Comparison of ENCODE assay signal across 9 mouse cellular contexts in genomic region chr8:119670419-119671091, GRCm38 (mm10). TPM values are rescaled to one million over a fixed set of nuclear protein-coding genes. Genes with fewer than 3 reads are reported as not detected.
A peak's percentile ranks its signal among the peaks of the same experiment; 100 is the strongest.
DNase-seq lines count a peak whose midpoint lies in the region; ATAC-seq lines count a peak whose summit lies in the region.
"Had no signal": no experiment of that assay in that cellular context is flagged by ENCODE, and none has a peak within 500 bp of the region (broad histone marks: within the 10 kb centered on the region; RNA-seq: fewer than 3 reads in every experiment).

No protein-coding gene starts in this region.

- peaks cover 35% of the 10 kb centered on the region for H3K4me1 ChIP-seq in heart, embryonic 15.5 days (replicated peaks)
- H3K4me1 ChIP-seq in liver, embryonic 12.5 days = no peaks in the 10 kb centered on the region
- no peaks in the 10 kb centered on the region for H3K4me1 ChIP-seq in hindbrain, embryonic 12.5 days
- H3K4me1 ChIP-seq in forebrain, embryonic 11.5 days (replicated peaks; ENCODE audit: control insufficient read depth, insufficient read depth, low read length) = 0 out of 2 replicates have a peak, but pooled peaks cover 3% of the 10 kb centered on the region

- peak overlapping the region; percentile 90 for H3K27ac ChIP-seq in heart, embryonic 15.5 days
- H3K27ac ChIP-seq in liver, embryonic 12.5 days = no peak overlapping the region
- H3K27ac ChIP-seq in hindbrain, embryonic 12.5 days = no peak overlapping the region
- H3K27ac ChIP-seq in forebrain, embryonic 11.5 days (ENCODE audit: low read depth, low read length) = no peak overlapping the region

- WGBS in heart, embryonic 15.5 days = 10% methylated on average over 16 of the region's 16 CpGs
- WGBS in liver, embryonic 12.5 days (ENCODE audit: insufficient replicate concordance) = 45% methylated on average over 15 of the region's 16 CpGs
- WGBS in hindbrain, embryonic 12.5 days = 65% methylated on average over 16 of the region's 16 CpGs
- WGBS in forebrain, embryonic 11.5 days = 77% methylated on average over 16 of the region's 16 CpGs

- peak overlapping the region; percentile 47; the same call in 1 of the 2 replicates for H3K9ac ChIP-seq in heart, embryonic 15.5 days
- H3K9ac ChIP-seq in liver, embryonic 12.5 days = no peak overlapping the region
- H3K9ac ChIP-seq in hindbrain, embryonic 12.5 days = no peak overlapping the region
- H3K9ac ChIP-seq in forebrain, embryonic 11.5 days (ENCODE audit: low read length) = no peak overlapping the region

- peak; percentile 61 for DNase-seq in retina, postnatal 1 day
- no peak for DNase-seq in retina, embryonic 14.5 days (ENCODE audit: low spot score)
- DNase-seq in right cerebral cortex, adult 2 months (ENCODE audit: low spot score in 2 of 2) = no peak
- DNase-seq in cerebellum, adult 9-11 months = no peak
- DNase-seq in forebrain, embryonic 11.5 days (ENCODE audit: low spot score) = no peak
- DNase-seq: midbrain, embryonic 14.5 days had no signal

- ATAC-seq in heart, embryonic 15.5 days (replicated peaks; ENCODE audit: insufficient number of reproducible peaks, insufficient read depth, low FRiP score, low read depth) = peak; percentile 68
- peak; percentile 24; the same call in 1 of the 2 replicates for ATAC-seq in liver, embryonic 12.5 days
- no peak for ATAC-seq in hindbrain, embryonic 12.5 days (ENCODE audit: low FRiP score)
- ATAC-seq in forebrain, embryonic 11.5 days (replicated peaks; ENCODE audit: low FRiP score) = no peak

- no peaks in the 10 kb centered on the region for H3K36me3 ChIP-seq in heart, embryonic 15.5 days
- H3K36me3 ChIP-seq in liver, embryonic 12.5 days = no peaks in the 10 kb centered on the region
- no peaks in the 10 kb centered on the region for H3K36me3 ChIP-seq in hindbrain, embryonic 12.5 days
- H3K36me3 ChIP-seq in forebrain, embryonic 11.5 days (ENCODE audit: control insufficient read depth, insufficient read depth, low read length) = no peaks in the 10 kb centered on the region

- H3K9me3 ChIP-seq in heart, embryonic 15.5 days (replicated peaks) = no peaks in the 10 kb centered on the region
- no peaks in the 10 kb centered on the region for H3K9me3 ChIP-seq in liver, embryonic 12.5 days (replicated peaks)
- H3K9me3 ChIP-seq in hindbrain, embryonic 12.5 days (replicated peaks) = no peaks in the 10 kb centered on the region
- no peaks in the 10 kb centered on the region for H3K9me3 ChIP-seq in forebrain, embryonic 11.5 days (ENCODE audit: control insufficient read depth, low read length)

- peak overlapping the region; percentile 31 for H3K4me3 ChIP-seq in heart, embryonic 15.5 days
- no peak overlapping the region for H3K4me3 ChIP-seq in liver, embryonic 12.5 days
- no peak overlapping the region for H3K4me3 ChIP-seq in hindbrain, embryonic 12.5 days
- H3K4me3 ChIP-seq in forebrain, embryonic 11.5 days (ENCODE audit: low read depth, low read length) = no peak overlapping the region

- peak overlapping the region; percentile 58 for H3K4me2 ChIP-seq in heart, embryonic 15.5 days
- no peak overlapping the region for H3K4me2 ChIP-seq in liver, embryonic 12.5 days
- H3K4me2 ChIP-seq in hindbrain, embryonic 12.5 days (replicated peaks) = no peak overlapping the region
- H3K4me2 ChIP-seq in forebrain, embryonic 11.5 days (ENCODE audit: low read depth, low read length, severe bottlenecking) = no peak overlapping the region

- H3K27me3 ChIP-seq in heart, embryonic 15.5 days = no peaks in the 10 kb centered on the region
- H3K27me3 ChIP-seq in liver, embryonic 12.5 days (replicated peaks) = peaks cover 38% of the 10 kb centered on the region
- H3K27me3 ChIP-seq in hindbrain, embryonic 12.5 days = 0 out of 2 replicates have a peak, but pooled peaks cover 2% of the 10 kb centered on the region
- no peaks in the 10 kb centered on the region for H3K27me3 ChIP-seq in forebrain, embryonic 11.5 days (ENCODE audit: control insufficient read depth, insufficient read depth, low read length)

RNA-seq across cellular contexts. Expression of gene Wfdc1, which starts 4.4 kb away (rescaled TPM):
- 5.9 and 6.2 TPM in 2 replicates for polyA plus RNA-seq in heart, embryonic 15.5 days (2015; fragmentation: Nextera tagmentation; extraction: Ambion mirVana)
- polyA plus RNA-seq in liver, embryonic 12.5 days (2016; fragmentation: Nextera tagmentation; extraction: Ambion mirVana) = 0.41 and 0.66 TPM in 2 replicates
- polyA plus RNA-seq in hindbrain, embryonic 12.5 days (2016; fragmentation: Nextera tagmentation; extraction: Ambion mirVana) = 1.8 and 2.5 TPM in 2 replicates
- 0.63 TPM in 1 of 2 replicates, not detected in the other for polyA plus RNA-seq in forebrain, embryonic 11.5 days (2014; fragmentation: Nextera tagmentation; extraction: Ambion mirVana)

RNA-seq across cellular contexts. Expression of gene Atp2c2, which starts 29.3 kb away (rescaled TPM):
- 0.13 and 0.42 TPM in 2 replicates for polyA plus RNA-seq in heart, embryonic 15.5 days (2015; fragmentation: Nextera tagmentation; extraction: Ambion mirVana)
- polyA plus RNA-seq in liver, embryonic 12.5 days (2016; fragmentation: Nextera tagmentation; extraction: Ambion mirVana) = 0.07 and 0.14 TPM in 2 replicates
- 0.77 and 0.88 TPM in 2 replicates for polyA plus RNA-seq in hindbrain, embryonic 12.5 days (2016; fragmentation: Nextera tagmentation; extraction: Ambion mirVana)
- 1.0 and 1.7 TPM in 2 replicates for polyA plus RNA-seq in forebrain, embryonic 11.5 days (2014; fragmentation: Nextera tagmentation; extraction: Ambion mirVana)

RNA-seq across cellular contexts. Expression of gene Kcng4, which starts 35.1 kb away (rescaled TPM):
- 0.05 TPM in 1 of 2 replicates, not detected in the other for polyA plus RNA-seq in heart, embryonic 15.5 days (2015; fragmentation: Nextera tagmentation; extraction: Ambion mirVana)
- polyA plus RNA-seq in liver, embryonic 12.5 days (2016; fragmentation: Nextera tagmentation; extraction: Ambion mirVana) = not detected in 2 replicates
- polyA plus RNA-seq in hindbrain, embryonic 12.5 days (2016; fragmentation: Nextera tagmentation; extraction: Ambion mirVana) = 0.22 TPM in 1 of 2 replicates, not detected in the other
- polyA plus RNA-seq in forebrain, embryonic 11.5 days (2014; fragmentation: Nextera tagmentation; extraction: Ambion mirVana) = 0.07 TPM in 1 of 2 replicates, not detected in the other

RNA-seq across cellular contexts. Expression of gene Adad2, which starts 58.0 kb away (rescaled TPM):
- polyA plus RNA-seq in heart, embryonic 15.5 days (2015; fragmentation: Nextera tagmentation; extraction: Ambion mirVana) = not detected in 2 replicates
- 0.08 TPM in 1 of 2 replicates, not detected in the other for polyA plus RNA-seq in liver, embryonic 12.5 days (2016; fragmentation: Nextera tagmentation; extraction: Ambion mirVana)
- 0.18 TPM in 1 of 2 replicates, not detected in the other for polyA plus RNA-seq in hindbrain, embryonic 12.5 days (2016; fragmentation: Nextera tagmentation; extraction: Ambion mirVana)
- not detected in 2 replicates for polyA plus RNA-seq in forebrain, embryonic 11.5 days (2014; fragmentation: Nextera tagmentation; extraction: Ambion mirVana)

Comparison
In these comparisons a context has a peak if more than half of its experiments do, and no peak if none do; other contexts are left out.
1. ATAC-seq: peak in heart, embryonic 15.5 days (single experiment) and liver, embryonic 12.5 days (single experiment); none in hindbrain, embryonic 12.5 days (single experiment) and forebrain, embryonic 11.5 days (single experiment).